In the genomic region with DNA sequence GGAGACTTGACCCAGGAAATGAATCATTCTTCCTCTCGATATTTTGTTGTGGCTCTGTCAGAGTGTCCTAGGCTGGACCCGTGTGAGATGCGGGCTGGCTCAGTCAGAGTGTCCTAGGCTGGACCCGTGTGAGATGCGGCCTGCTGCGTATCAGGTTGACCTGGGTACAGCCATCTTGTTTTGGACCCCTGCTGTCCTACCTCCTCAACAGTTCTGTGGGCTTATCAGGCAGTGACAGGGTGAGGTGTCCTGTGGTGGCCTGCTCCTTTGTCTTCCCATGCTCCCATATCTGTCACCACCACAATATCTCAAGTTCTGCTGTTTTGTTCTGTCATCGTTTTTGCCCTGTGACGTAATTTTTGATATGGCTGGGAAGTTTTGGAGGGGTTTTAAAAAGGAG, we compare ENCODE assay signal across 22 mouse cellular contexts.
DNase-seq lines count a peak whose midpoint lies in the region; ATAC-seq and TF ChIP-seq lines count a peak whose summit lies in the region.
"Had no signal": no experiment of that assay in that cellular context is flagged by ENCODE, and none has a peak within 500 bp of the region (broad histone marks: within the 10 kb centered on the region; RNA-seq: fewer than 3 reads in every experiment).

No protein-coding gene starts in this region.

- H3K4me2 ChIP-seq in heart, embryonic 12.5 days, result no peak overlapping the region
- no peak overlapping the region for H3K4me2 ChIP-seq in liver, embryonic 13.5 days
- H3K4me2 ChIP-seq in liver, embryonic 12.5 days, result no peak overlapping the region
- H3K4me2 ChIP-seq in CH12.LX (ENCODE audit: insufficient read depth, low read depth, poor library complexity, severe bottlenecking), result no peak overlapping the region
- H3K4me2 ChIP-seq: heart, embryonic 15.5 days; limb, embryonic 13.5 days; lung, embryonic 14.5 days had no signal

- dilution Hi-C loops in CH12.LX (cut with MboI; ENCODE audit: extremely low pct_ligation_motif_present, extremely low pct_unique_long_range_greater_than_20kb, low sequenced_read_pairs), result no loop called here

- peak; percentile 45 for ATAC-seq in heart, embryonic 12.5 days (ENCODE audit: insufficient number of reproducible peaks, low FRiP score)
- peak; percentile 48; the same call in 1 of the 2 replicates for ATAC-seq in liver, embryonic 13.5 days (ENCODE audit: low read depth)
- ATAC-seq in liver, embryonic 12.5 days, result no peak; the same call in 1 of the 2 replicates

- no peaks in the 10 kb centered on the region for H3K36me3 ChIP-seq in heart, embryonic 12.5 days
- no peaks in the 10 kb centered on the region for H3K36me3 ChIP-seq in liver, embryonic 13.5 days
- H3K36me3 ChIP-seq in liver, embryonic 12.5 days, result no peaks in the 10 kb centered on the region
- peaks cover 0 to under 1% of the 10 kb centered on the region in 2 experiments for H3K36me3 ChIP-seq in CH12.LX (replicated peaks in 1 of 2; ENCODE audit: control insufficient read depth in 1 of 2, insufficient read depth in 1 of 2, low read length in 1 of 2)
- peaks cover 0 to 22% of the 10 kb centered on the region in 2 experiments; a peak in 2 of 4 replicates for H3K36me3 ChIP-seq in MEL (ENCODE audit: control insufficient read depth in 1 of 2, insufficient read depth in 2 of 2, low read length in 2 of 2)
- H3K36me3 ChIP-seq: G1E; heart, embryonic 15.5 days; hindbrain, embryonic 10.5 days; limb, embryonic 13.5 days had no signal

- in situ Hi-C loops in CH12.LX (cut with MboI; ENCODE audit: low pct_ligation_motif_present, low pct_unique_long_range_greater_than_20kb, low sequenced_read_pairs), result no loop called here

- no peak for TF ChIP-seq EP300 in CH12.LX (IDR thresholded peaks at IDR 0.05; ENCODE audit: low read length)
- peak; percentile 80 to 85 for TF ChIP-seq EP300 in MEL (IDR thresholded peaks at IDR 0.05; ENCODE audit: low read depth in 1 of 2, low read length in 2 of 2)

- H3K9ac ChIP-seq in heart, embryonic 12.5 days, result no peak overlapping the region
- no peak overlapping the region for H3K9ac ChIP-seq in liver, embryonic 13.5 days
- H3K9ac ChIP-seq in liver, embryonic 12.5 days, result no peak overlapping the region
- H3K9ac ChIP-seq in CH12.LX (ENCODE audit: insufficient read depth, low read depth) (no peak overlapping the region), MEL (ENCODE audit: control insufficient read depth, low read depth, low read length, poor library complexity, severe bottlenecking) (no peak overlapping the region)
- H3K9ac ChIP-seq: heart, embryonic 15.5 days; limb, embryonic 13.5 days; lung, embryonic 14.5 days had no signal

- no peak for DNase-seq in heart, adult 11 months
- DNase-seq in liver, embryonic 13.5 days, result no peak
- DNase-seq in CH12.LX (ENCODE audit: extremely low read depth), result no peak
- peak; percentile 77 for DNase-seq in MEL (ENCODE audit: low read depth, low spot score)
- DNase-seq in lung, adult 18-20 months, result no peak
- DNase-seq: adrenal gland, postnatal 14 days; cerebellum, adult 11-12 months; cerebellum, postnatal 14 days; embryo, embryonic 11 days; gastrocnemius, adult 2 months; kidney, adult 9 months; kidney, postnatal 36 days; layer of hippocampus, adult 9-11 months; right cerebral cortex, postnatal 25 days; thymus, postnatal 36 days had no signal

- H3K4me1 ChIP-seq in heart, embryonic 12.5 days (replicated peaks), result 0 out of 2 replicates have a peak, but pooled peaks cover 2% of the 10 kb centered on the region
- no peaks in the 10 kb centered on the region; the same call in 1 of the 2 replicates for H3K4me1 ChIP-seq in liver, embryonic 13.5 days (replicated peaks)
- peaks cover 4% of the 10 kb centered on the region; the same call in 1 of the 2 replicates for H3K4me1 ChIP-seq in liver, embryonic 12.5 days
- peaks cover 4 to 7% of the 10 kb centered on the region in 2 experiments; a peak in 1 of 4 replicates for H3K4me1 ChIP-seq in CH12.LX (ENCODE audit: control insufficient read depth in 1 of 2, insufficient read depth in 2 of 2)
- H3K4me1 ChIP-seq in MEL (ENCODE audit: control insufficient read depth in 1 of 2, insufficient read depth in 2 of 2, low read length in 2 of 2), result peaks cover 7 to 19% of the 10 kb centered on the region in 2 experiments
- H3K4me1 ChIP-seq: limb, embryonic 13.5 days had no signal

- TF ChIP-seq RAD21 in CH12.LX (IDR thresholded peaks at IDR 0.05; ENCODE audit: low read depth, low read length) (no peak), MEL (IDR thresholded peaks at IDR 0.05; ENCODE audit: low read depth, low read length) (no peak)

- no peak for TF ChIP-seq CTCF in CH12.LX (conservative IDR thresholded peaks at IDR 0.05 in 1 of 2, IDR thresholded peaks at IDR 0.05 in 1 of 2; ENCODE audit: low read depth in 2 of 2, low read length in 2 of 2)
- no peak for TF ChIP-seq CTCF in MEL (IDR thresholded peaks at IDR 0.05 in 2 of 3, conservative IDR thresholded peaks at IDR 0.05 in 1 of 3; ENCODE audit: control insufficient read depth in 1 of 3, insufficient read depth in 1 of 3, low read depth in 2 of 3, low read length in 3 of 3, poor library complexity in 1 of 3, severe bottlenecking in 1 of 3)

- H3K79me2 ChIP-seq in CH12.LX (replicated peaks; ENCODE audit: control insufficient read depth, extremely low read depth, insufficient read depth, poor library complexity, severe bottlenecking) (no peaks in the 10 kb centered on the region), MEL (ENCODE audit: control insufficient read depth, insufficient read depth, low read length, poor library complexity) (no peaks in the 10 kb centered on the region)

- WGBS in heart, embryonic 12.5 days, result 55% methylated on average over 8 of the region's 8 CpGs
- WGBS in liver, embryonic 13.5 days (ENCODE audit: insufficient replicate concordance), result 60% methylated on average over 8 of the region's 8 CpGs
- 56% methylated on average over 8 of the region's 8 CpGs for WGBS in liver, embryonic 12.5 days (ENCODE audit: insufficient replicate concordance)

- no peak overlapping the region for H3K27ac ChIP-seq in heart, embryonic 12.5 days (ENCODE audit: poor library complexity, severe bottlenecking)
- no peak overlapping the region for H3K27ac ChIP-seq in liver, embryonic 13.5 days
- no peak overlapping the region for H3K27ac ChIP-seq in liver, embryonic 12.5 days
- H3K27ac ChIP-seq in CH12.LX (ENCODE audit: insufficient read depth, low read depth), result peak overlapping the region; percentile 6; the same call in 1 of the 2 replicates
- peak overlapping the region; percentile 42 for H3K27ac ChIP-seq in MEL (ENCODE audit: control insufficient read depth, low read depth, low read length)
- H3K27ac ChIP-seq: gastrocnemius, adult 2 months; heart, embryonic 15.5 days; hindbrain, embryonic 10.5 days; limb, embryonic 13.5 days had no signal

- TF ChIP-seq POLR2A in CH12.LX (IDR thresholded peaks at IDR 0.05; ENCODE audit: low read depth, low read length), result no peak
- no peak for TF ChIP-seq POLR2A in MEL (IDR thresholded peaks at IDR 0.05; ENCODE audit: control insufficient read depth in 1 of 2, insufficient read depth in 1 of 2, low read depth in 1 of 2, low read length in 2 of 2, poor library complexity in 1 of 2)

- H3K9me3 ChIP-seq in heart, embryonic 12.5 days (replicated peaks), result no peaks in the 10 kb centered on the region
- 0 out of 2 replicates have a peak, but pooled peaks cover 5% of the 10 kb centered on the region for H3K9me3 ChIP-seq in liver, embryonic 13.5 days (replicated peaks)
- no peaks in the 10 kb centered on the region for H3K9me3 ChIP-seq in liver, embryonic 12.5 days (replicated peaks)
- H3K9me3 ChIP-seq in CH12.LX (replicated peaks; ENCODE audit: low read length) (no peaks in the 10 kb centered on the region), MEL (replicated peaks; ENCODE audit: insufficient read depth, low read length) (no peaks in the 10 kb centered on the region)
- H3K9me3 ChIP-seq: heart, embryonic 15.5 days; hindbrain, embryonic 10.5 days; limb, embryonic 13.5 days had no signal

- no peak overlapping the region for H3K4me3 ChIP-seq in heart, embryonic 12.5 days
- H3K4me3 ChIP-seq in liver, embryonic 13.5 days (replicated peaks), result no peak overlapping the region
- no peak overlapping the region for H3K4me3 ChIP-seq in liver, embryonic 12.5 days
- H3K4me3 ChIP-seq in CH12.LX (replicated peaks in 1 of 3; ENCODE audit: low read depth in 2 of 3, low read length in 2 of 3, poor library complexity in 1 of 3) (no peak overlapping the region), MEL (ENCODE audit: control insufficient read depth in 1 of 2, insufficient read depth in 1 of 2, low read depth in 2 of 2, low read length in 2 of 2) (no peak overlapping the region)
- H3K4me3 ChIP-seq: gastrocnemius, adult 2 months; heart, embryonic 15.5 days; hindbrain, embryonic 10.5 days; limb, embryonic 13.5 days had no signal

- H3K27me3 ChIP-seq in heart, embryonic 12.5 days (replicated peaks), result no peaks in the 10 kb centered on the region
- no peaks in the 10 kb centered on the region for H3K27me3 ChIP-seq in liver, embryonic 13.5 days
- no peaks in the 10 kb centered on the region for H3K27me3 ChIP-seq in liver, embryonic 12.5 days (replicated peaks)
- no peaks in the 10 kb centered on the region for H3K27me3 ChIP-seq in CH12.LX (replicated peaks)
- no peaks in the 10 kb centered on the region for H3K27me3 ChIP-seq in MEL (ENCODE audit: control insufficient read depth in 1 of 2, insufficient read depth in 2 of 2, low read length in 2 of 2)
- H3K27me3 ChIP-seq: heart, embryonic 15.5 days; limb, embryonic 13.5 days had no signal

TF ChIP-seq in CH12.LX, 34 proteins besides CTCF, POLR2A, EP300 and RAD21 (continues in another document):
- TF ChIP-seq JUND (conservative IDR thresholded peaks at IDR 0.05; ENCODE audit: low read depth, low read length) (no peak), CHD2 (IDR thresholded peaks at IDR 0.05; ENCODE audit: low read length) (no peak), MAFK (IDR thresholded peaks at IDR 0.05; ENCODE audit: insufficient replicate concordance, low read length) (no peak), JUN (IDR thresholded peaks at IDR 0.05; ENCODE audit: insufficient read depth, low read depth, low read length) (no peak), TCF12 (IDR thresholded peaks at IDR 0.05; ENCODE audit: low read depth, low read length) (no peak), SMC3 (IDR thresholded peaks at IDR 0.05; ENCODE audit: low read depth, low read length) (no peak), IRF4 (IDR thresholded peaks at IDR 0.05; ENCODE audit: low read depth, low read length) (no peak), KAT2A (IDR thresholded peaks at IDR 0.05; ENCODE audit: insufficient replicate concordance, low read length) (no peak)

TF ChIP-seq in MEL, 35 proteins besides CTCF, POLR2A, EP300 and RAD21:
- TF ChIP-seq MAZ (IDR thresholded peaks at IDR 0.05; ENCODE audit: low read depth, low read length) (no peak), TAL1 (IDR thresholded peaks at IDR 0.05; ENCODE audit: low read length) (peak; percentile 70), ETS1 (IDR thresholded peaks at IDR 0.05; ENCODE audit: low read depth, low read length) (peak; percentile 76), BHLHE40 (IDR thresholded peaks at IDR 0.05; ENCODE audit: borderline replicate concordance, low read depth, low read length) (peak; percentile 4; the same call in 1 of the 2 replicates), MYC (IDR thresholded peaks at IDR 0.05; ENCODE audit: low read depth, low read length) (no peak), GATA1 (IDR thresholded peaks at IDR 0.05; ENCODE audit: low read depth, low read length) (peak; percentile 80), TCF12 (IDR thresholded peaks at IDR 0.05; ENCODE audit: low read depth, low read length) (peak; percentile 85)

Comparison
In these comparisons a context has a peak if more than half of its experiments do, and no peak if none do; other contexts are left out.
1. H3K27ac ChIP-seq: peak in CH12.LX (single experiment) and MEL (single experiment); none in heart, embryonic 12.5 days (single experiment), liver, embryonic 13.5 days (single experiment) and liver, embryonic 12.5 days (single experiment).